Mouse (Mus musculus) brain, embryonic 14.5 days (tissue): ENCODE data around the gene Ino80. TPM values are rescaled to one million over a fixed set of nuclear protein-coding genes. Genes with fewer than 3 reads are reported as not detected.
A peak's percentile ranks its signal among the peaks of the same experiment; 100 is the strongest.

Source experiments
- DNase-seq: peaks from one replicate; pipeline ENCODE4 v3.0.0-alpha.2; 2011; ENCODE audit warnings: low read depth
- CTCF ChIP-seq: fragments of 200-500 bp; IDR thresholded peaks from 2 replicates; pipeline ENCODE4 v1.5.1; 2012; ENCODE audit warnings: inconsistent platforms, mild to moderate bottlenecking, moderate library complexity, borderline replicate concordance; ENCODE audit not compliant: insufficient read depth, insufficient read length; ENCODE audit errors: extremely low read depth
- POLR2A ChIP-seq: fragments of 200-500 bp; IDR thresholded peaks from 2 replicates; pipeline ENCODE4 v1.6.1; 2012; ENCODE audit warnings: mild to moderate bottlenecking, inconsistent platforms, borderline replicate concordance; ENCODE audit not compliant: poor library complexity, insufficient read depth, insufficient read length, severe bottlenecking; ENCODE audit errors: extremely low read depth
- polyA plus RNA-seq: library from polyadenylated mRNA; depleted of rRNA; stranded (reverse); fragments of >200 nt; gene quantifications from 2 replicates; pipeline ENCODE4 v1.2.3, GENCODE M21; 2012; rRNA removed

Gene Ino80
- polyA plus RNA-seq, 1 experiment = 15.2 TPM

- no peak for DNase-seq
- no peak for TF ChIP-seq CTCF
- no peak for TF ChIP-seq POLR2A
These were observed 149.5 kb downstream of the Ino80 start for GRCm38 (mm10) chr2:119327942-119328526.

GRCm38 (mm10) chr2:119327102-119327480 lies 150.4 kb downstream of the Ino80 start:
- peak; percentile 56 for DNase-seq
- TF ChIP-seq POLR2A = no peak
- TF ChIP-seq CTCF = peak; percentile 57; the same call in 1 of the 2 replicates

GRCm38 (mm10) chr2:119326161-119327101 lies 151.1 kb downstream of the Ino80 start:
- no peak for TF ChIP-seq CTCF
- TF ChIP-seq POLR2A = no peak
- peak; percentile 56 for DNase-seq

GRCm38 (mm10) chr2:119325568-119326143 lies 151.8 kb downstream of the Ino80 start, which contains the start of gene Dll4:
Gene Dll4, plus strand, starts transcription at chr2:119325784.
- TF ChIP-seq POLR2A = peak; percentile 19; the same call in 1 of the 2 replicates
- 0 out of 2 replicates have a peak, but pooled peaks have one; percentile 2 for TF ChIP-seq CTCF

GRCm38 (mm10) chr2:119324576-119325318 lies 152.7 kb downstream of the Ino80 start:
- DNase-seq = no peak
- TF ChIP-seq POLR2A (no peak), CTCF (no peak)

More at GRCm38 (mm10) chr2:119325568-119326143, 151.8 kb downstream of the Ino80 start, which contains the start of gene Dll4:
- peak; percentile 67 for DNase-seq

- TF ChIP-seq CTCF (no peak), POLR2A (no peak)
- DNase-seq = no peak
These were observed 153.5 kb downstream of the Ino80 start for GRCm38 (mm10) chr2:119323866-119324575.

Other genes with a start within 250 kb of the Ino80 start
- gene Ppp1r14d, start 247.8 kb downstream of the Ino80 start, polyA plus RNA-seq = not detected in 2 replicates
- 1.5 and 1.6 TPM in 2 replicates for gene Spint1, start 240.3 kb downstream of the Ino80 start, polyA plus RNA-seq
- 9.1 and 13.5 TPM in 2 replicates for gene Rhov, start 206.4 kb downstream of the Ino80 start, polyA plus RNA-seq
- gene Vps18, start 188.9 kb downstream of the Ino80 start, polyA plus RNA-seq = 26.0 and 28.6 TPM in 2 replicates
- 5.9 and 9.0 TPM in 2 replicates for gene Dll4, start 151.9 kb downstream of the Ino80 start, polyA plus RNA-seq
- gene Chac1, start 126.5 kb downstream of the Ino80 start, polyA plus RNA-seq = 5.4 and 6.1 TPM in 2 replicates
- gene Exd1, start 69.9 kb upstream of the Ino80 start, polyA plus RNA-seq = 0.32 and 0.44 TPM in 2 replicates
- 63.6 and 67.7 TPM in 2 replicates for gene Chp1, start 70.0 kb upstream of the Ino80 start, polyA plus RNA-seq
- 14.7 and 19.5 TPM in 2 replicates for gene Nusap1, start 140.6 kb upstream of the Ino80 start, polyA plus RNA-seq
- 6.6 and 12.6 TPM in 2 replicates for gene Oip5, start 140.8 kb upstream of the Ino80 start, polyA plus RNA-seq
- 11.9 and 14.3 TPM in 2 replicates for gene Ndufaf1, start 185.1 kb upstream of the Ino80 start, polyA plus RNA-seq
- 32.2 and 47.3 TPM in 2 replicates for gene Rtf1, start 197.4 kb upstream of the Ino80 start, polyA plus RNA-seq